Mouse (Mus musculus) kidney, embryonic 15.5 days (tissue): ENCODE data around the gene Dtnbp1. TPM values are rescaled to one million over a fixed set of nuclear protein-coding genes. Genes with fewer than 3 reads are reported as not detected.

Source experiments
- ATAC-seq: fragments of 200-750 bp; cut with Nextera tagmentation; replicated peaks from 2 replicates; pipeline ENCODE4 v1.8.0; 2017; ENCODE audit warnings: moderate TSS enrichment; ENCODE audit not compliant: low FRiP score
- H3K27ac ChIP-seq: fragments of 300-500 bp; sonication (generic); 2 replicates; pipeline ENCODE4 v1.5.1; 2015; ENCODE audit warnings: mild to moderate bottlenecking, inconsistent platforms
- H3K27me3 ChIP-seq: fragments of 300-500 bp; sonication (generic); 2 replicates; pipeline ENCODE4 v1.6.1; 2015; ENCODE audit warnings: inconsistent platforms
- H3K36me3 ChIP-seq: fragments of 300-500 bp; sonication (generic); 2 replicates; pipeline ENCODE4 v1.6.1; 2015; ENCODE audit warnings: inconsistent platforms
- H3K4me1 ChIP-seq: fragments of 300-500 bp; sonication (generic); 2 replicates; pipeline ENCODE4 v1.6.1; 2015; ENCODE audit warnings: inconsistent platforms
- H3K4me2 ChIP-seq: fragments of 300-500 bp; sonication (generic); 2 replicates; pipeline ENCODE4 v1.6.1; 2015; ENCODE audit warnings: moderate library complexity, mild to moderate bottlenecking, inconsistent platforms
- H3K4me3 ChIP-seq: fragments of 300-500 bp; sonication (generic); replicated peaks from 2 replicates; pipeline ENCODE4 v1.5.1; 2015; ENCODE audit warnings: mild to moderate bottlenecking, inconsistent platforms
- H3K9ac ChIP-seq: fragments of 300-500 bp; sonication (generic); 2 replicates; pipeline ENCODE4 v1.6.1; 2015; ENCODE audit warnings: mild to moderate bottlenecking, inconsistent platforms
- H3K9me3 ChIP-seq: fragments of 300-500 bp; sonication (generic); replicated peaks from 2 replicates; pipeline ENCODE4 v1.6.1; 2016; ENCODE audit warnings: inconsistent platforms
- WGBS: fragments of 180-500 bp; shearing (Covaris S2); methylation state at CpG from one replicate; pipeline ENCODE4 v1.1.7; 2015; ENCODE audit warnings: mixed read lengths; 5-methylcytosine and 5-hydroxymethylcytosine counted together
- polyA plus RNA-seq: library from polyadenylated mRNA; unstranded; fragments of >200 nt; fragmentation: Nextera tagmentation; extraction: Ambion mirVana; gene quantifications from 2 replicates; pipeline ENCODE4 v1.2.1, GENCODE M21; 2015

Dtnbp1 gene
- polyA plus RNA-seq, 1 experiment from 2014 or later: 84.1 TPM

GRCm38 (mm10) chr13:44913560-44913959, 88.4 kb downstream of the Dtnbp1 start:
- ATAC-seq: 0 out of 2 replicates have a peak, but pooled peaks have one; percentile 25
- Histone ChIP-seq H3K4me3 (no peak overlapping the region), H3K4me2 (no peak overlapping the region), H3K9ac (no peak overlapping the region), H3K27me3 (no peaks in the 10 kb centered on the region), H3K4me1 (peaks cover 7% of the 10 kb centered on the region), H3K9me3 (no peaks in the 10 kb centered on the region), H3K36me3 (peaks cover 95% of the 10 kb centered on the region), H3K27ac (no peak overlapping the region)
- 63% methylated on average over 7 of the region's 7 CpGs for WGBS

DNA sequence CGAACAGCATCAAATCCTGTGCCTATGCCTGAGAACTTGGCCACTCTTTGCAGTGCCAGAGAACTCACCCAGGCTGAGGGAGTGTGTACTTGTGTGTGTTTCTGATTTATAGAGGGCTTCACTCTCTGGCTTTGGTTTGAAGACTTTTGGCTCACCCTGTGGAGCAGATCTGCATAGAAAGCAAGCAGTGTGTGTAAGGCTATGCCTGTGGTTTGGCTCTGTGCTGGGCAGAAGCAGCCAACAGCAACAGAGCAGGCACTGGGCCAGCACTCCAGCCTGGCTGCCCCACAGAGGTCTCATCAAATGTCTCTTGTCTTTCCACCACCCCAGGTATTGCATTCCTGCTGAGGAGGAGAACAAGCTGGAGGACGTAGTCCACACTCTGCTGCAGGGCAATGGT, 89.1 kb downstream of the Dtnbp1 start:
- Histone ChIP-seq H3K9ac (no peak overlapping the region), H3K4me3 (no peak overlapping the region), H3K9me3 (no peaks in the 10 kb centered on the region), H3K27me3 (no peaks in the 10 kb centered on the region), H3K27ac (no peak overlapping the region), H3K4me2 (no peak overlapping the region), H3K4me1 (peaks cover 15% of the 10 kb centered on the region), H3K36me3 (peaks cover 91% of the 10 kb centered on the region)
- ATAC-seq: no peak
- WGBS: 76% methylated on average over 2 of the region's 2 CpGs

DNA sequence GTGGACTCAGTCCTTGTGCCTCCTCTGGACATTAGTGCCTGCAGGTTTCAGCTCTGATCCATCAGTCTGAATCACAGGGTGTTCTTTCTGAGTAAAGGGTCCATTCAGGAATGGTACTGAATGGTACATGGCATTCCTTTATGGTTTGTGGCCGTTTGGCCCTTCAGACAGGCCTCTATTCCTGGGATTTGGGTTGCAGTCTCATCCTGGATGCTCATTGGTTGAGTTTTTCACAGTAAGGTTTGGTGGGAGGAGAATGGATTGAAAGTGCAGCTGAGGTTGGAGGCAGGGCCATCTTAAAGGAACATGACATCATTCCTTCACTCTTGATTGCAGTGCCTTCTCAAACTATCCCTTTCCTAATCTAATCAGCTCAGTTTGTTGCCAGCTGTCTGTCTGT, 93.2 kb downstream of the Dtnbp1 start:
- Histone ChIP-seq H3K9ac (no peak overlapping the region), H3K27me3 (no peaks in the 10 kb centered on the region), H3K4me1 (peaks cover 38% of the 10 kb centered on the region), H3K9me3 (no peaks in the 10 kb centered on the region), H3K36me3 (peaks cover 79% of the 10 kb centered on the region), H3K4me3 (no peak overlapping the region), H3K27ac (no peak overlapping the region), H3K4me2 (no peak overlapping the region)
- no peak for ATAC-seq
- 32% methylated on average over 1 of the region's 1 CpGs for WGBS

DNA sequence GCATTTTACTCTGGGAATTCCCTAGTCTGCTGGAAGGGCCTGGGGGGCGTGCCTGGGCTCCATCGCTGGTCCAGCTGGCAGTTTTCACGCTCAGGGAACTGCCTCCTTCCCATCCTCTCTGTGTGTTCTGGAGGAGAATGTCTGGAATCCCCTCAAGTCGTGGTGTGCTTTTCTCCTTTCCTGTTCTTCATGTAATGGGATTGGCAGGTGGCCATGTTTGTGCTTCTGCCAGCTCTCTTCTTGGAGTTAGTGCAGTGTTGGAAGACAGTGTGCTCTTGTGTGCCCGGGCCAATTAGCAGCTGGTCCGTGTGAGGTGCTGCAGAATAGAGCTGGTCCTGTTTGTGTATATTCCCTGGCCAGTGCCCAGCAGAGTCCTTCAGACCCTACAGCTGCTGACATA, 94.2 kb downstream of the Dtnbp1 start:
- Histone ChIP-seq H3K4me1 (peaks cover 36% of the 10 kb centered on the region), H3K9me3 (no peaks in the 10 kb centered on the region), H3K9ac (no peak overlapping the region), H3K4me2 (no peak overlapping the region), H3K27ac (peak overlapping the region; percentile 83), H3K4me3 (no peak overlapping the region), H3K27me3 (no peaks in the 10 kb centered on the region), H3K36me3 (peaks cover 78% of the 10 kb centered on the region)
- ATAC-seq: peak; percentile 86
- WGBS: 29% methylated on average over 6 of the region's 6 CpGs

DNA sequence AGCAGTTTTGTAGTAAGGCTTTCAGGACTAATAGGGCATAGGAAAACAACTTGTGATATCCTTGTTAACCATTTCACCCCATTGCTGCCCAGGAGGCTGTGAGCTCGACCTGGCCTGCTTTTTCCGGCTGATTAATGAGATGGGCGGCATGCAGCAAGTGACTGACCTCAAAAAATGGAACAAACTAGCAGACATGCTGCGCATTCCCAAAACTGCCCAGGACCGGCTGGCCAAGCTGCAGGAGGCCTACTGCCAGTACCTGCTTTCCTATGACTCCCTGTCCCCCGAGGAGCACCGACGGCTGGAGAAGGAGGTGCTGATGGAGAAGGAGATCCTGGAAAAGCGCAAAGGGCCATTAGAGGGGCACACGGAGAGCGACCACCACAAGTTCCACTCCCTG, 95.8 kb downstream of the Dtnbp1 start:
- Histone ChIP-seq H3K4me1 (peaks cover 33% of the 10 kb centered on the region), H3K27ac (peak overlapping the region; percentile 83), H3K9ac (no peak overlapping the region), H3K27me3 (no peaks in the 10 kb centered on the region), H3K4me3 (no peak overlapping the region), H3K36me3 (peaks cover 71% of the 10 kb centered on the region), H3K9me3 (no peaks in the 10 kb centered on the region), H3K4me2 (no peak overlapping the region)
- 81% methylated on average over 11 of the region's 11 CpGs for WGBS
- ATAC-seq: no peak

DNA sequence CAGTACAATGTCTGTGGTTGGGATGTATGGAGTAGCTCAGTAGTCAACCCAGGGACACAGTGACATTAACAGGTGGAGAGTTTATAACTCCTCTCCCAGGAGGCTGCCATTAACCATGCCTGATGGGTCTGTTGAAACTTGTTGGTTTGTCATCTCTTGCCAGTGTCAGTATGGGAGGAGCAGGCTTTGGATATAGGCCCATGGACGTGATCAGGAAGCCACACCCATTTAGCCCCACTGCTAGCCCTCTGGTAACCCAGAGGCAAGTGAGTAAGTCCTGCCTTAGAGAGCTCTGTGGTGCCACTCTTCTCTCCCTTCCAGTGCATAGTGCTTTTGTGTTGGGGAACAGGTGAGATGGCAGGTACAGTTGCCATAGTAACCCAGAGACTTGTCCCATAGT, 97.7 kb downstream of the Dtnbp1 start:
- Histone ChIP-seq H3K4me3 (no peak overlapping the region), H3K9me3 (no peaks in the 10 kb centered on the region), H3K4me1 (peaks cover 33% of the 10 kb centered on the region), H3K9ac (no peak overlapping the region), H3K27ac (no peak overlapping the region), H3K27me3 (no peaks in the 10 kb centered on the region), H3K36me3 (peaks cover 60% of the 10 kb centered on the region), H3K4me2 (no peak overlapping the region)
- WGBS: 79% methylated on average over 1 of the region's 1 CpGs
- no peak for ATAC-seq

DNA sequence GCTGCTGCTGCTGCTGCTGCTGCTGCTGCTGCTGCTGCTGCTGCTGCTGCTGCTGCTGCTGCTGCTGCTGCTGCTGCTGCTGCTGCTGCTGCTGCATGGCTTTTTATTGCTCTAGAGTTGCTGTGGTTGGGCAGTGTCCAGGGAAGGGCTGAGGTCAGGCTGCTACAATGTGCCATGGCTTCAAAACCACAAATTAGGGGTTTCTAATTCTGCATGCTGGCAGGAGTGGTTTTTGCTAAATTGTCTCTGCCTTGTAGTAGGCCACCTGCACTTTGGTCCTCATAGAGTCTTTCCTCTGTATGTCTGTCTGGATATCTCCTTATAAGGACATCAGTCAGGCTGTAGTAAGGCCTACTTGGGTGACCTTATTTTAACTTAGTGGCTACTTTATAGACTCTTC, 98.5 kb downstream of the Dtnbp1 start:
- Histone ChIP-seq H3K4me3 (no peak overlapping the region), H3K27ac (no peak overlapping the region), H3K4me1 (peaks cover 29% of the 10 kb centered on the region), H3K9ac (no peak overlapping the region), H3K9me3 (no peaks in the 10 kb centered on the region), H3K4me2 (no peak overlapping the region), H3K36me3 (peaks cover 63% of the 10 kb centered on the region), H3K27me3 (no peaks in the 10 kb centered on the region)
- no peak for ATAC-seq

DNA sequence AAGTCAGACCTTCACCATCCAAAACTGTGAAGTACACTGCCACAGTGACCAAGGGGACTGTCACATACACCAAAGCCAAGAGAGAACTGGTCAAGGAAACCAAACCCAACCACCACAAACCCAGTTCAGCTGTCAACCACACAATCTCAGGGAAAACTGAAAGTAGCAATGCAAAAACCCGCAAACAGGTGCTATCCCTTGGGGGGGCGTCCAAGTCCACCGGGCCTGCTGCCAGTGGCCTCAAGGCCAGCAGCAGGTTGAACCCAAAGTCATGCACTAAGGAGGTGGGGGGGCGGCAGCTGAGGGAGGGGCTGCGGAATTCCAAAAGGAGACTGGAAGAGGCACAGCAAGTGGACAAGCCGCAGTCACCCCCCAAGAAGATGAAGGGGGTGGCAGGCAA, 99.6 kb downstream of the Dtnbp1 start:
- Histone ChIP-seq H3K9ac (no peak overlapping the region), H3K4me2 (no peak overlapping the region), H3K27ac (no peak overlapping the region), H3K27me3 (no peaks in the 10 kb centered on the region), H3K36me3 (peaks cover 70% of the 10 kb centered on the region), H3K9me3 (no peaks in the 10 kb centered on the region), H3K4me1 (peaks cover 18% of the 10 kb centered on the region), H3K4me3 (no peak overlapping the region)
- WGBS: 100% methylated on average over 6 of the region's 6 CpGs
- no peak for ATAC-seq

DNA sequence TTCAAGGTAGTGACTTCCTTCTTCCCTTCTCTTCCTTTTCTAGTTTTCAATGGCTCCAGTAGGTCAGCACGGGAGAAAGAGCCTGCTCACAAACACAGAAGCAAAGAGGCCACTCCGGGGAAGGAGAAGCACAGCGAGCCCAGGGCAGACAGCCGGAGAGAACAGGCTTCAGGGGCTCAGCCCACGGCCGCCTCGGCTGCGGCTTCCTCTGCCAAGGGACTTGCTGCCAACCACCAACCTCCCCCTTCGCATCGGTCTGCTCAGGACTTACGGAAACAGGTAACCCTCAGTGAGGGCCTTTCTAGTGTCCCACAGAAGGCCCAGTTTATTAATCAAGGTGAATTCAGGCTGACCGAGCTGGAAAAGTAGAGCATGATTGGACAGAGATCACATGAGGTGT, 105.7 kb downstream of the Dtnbp1 start:
- 92% methylated on average over 12 of the region's 12 CpGs for WGBS
- Histone ChIP-seq H3K4me1 (no peaks in the 10 kb centered on the region), H3K36me3 (peaks cover 55% of the 10 kb centered on the region), H3K9ac (no peak overlapping the region), H3K27me3 (no peaks in the 10 kb centered on the region), H3K4me2 (no peak overlapping the region), H3K27ac (no peak overlapping the region), H3K9me3 (no peaks in the 10 kb centered on the region), H3K4me3 (no peak overlapping the region)
- ATAC-seq: no peak

- H3K27me3 ChIP-seq: no peaks in the 10 kb centered on the region
- no peak for ATAC-seq
- 48% methylated on average over 5 of the region's 5 CpGs for WGBS
- no peak overlapping the region for H3K9ac ChIP-seq
- no peak overlapping the region for H3K4me2 ChIP-seq
- H3K4me3 ChIP-seq: no peak overlapping the region
- H3K36me3 ChIP-seq: peaks cover 52% of the 10 kb centered on the region
- H3K4me1 ChIP-seq: no peaks in the 10 kb centered on the region
- no peak overlapping the region for H3K27ac ChIP-seq
- no peaks in the 10 kb centered on the region for H3K9me3 ChIP-seq
Measured at GRCm38 (mm10) chr13:44891813-44892730, 109.9 kb downstream of the Dtnbp1 start.

DNA sequence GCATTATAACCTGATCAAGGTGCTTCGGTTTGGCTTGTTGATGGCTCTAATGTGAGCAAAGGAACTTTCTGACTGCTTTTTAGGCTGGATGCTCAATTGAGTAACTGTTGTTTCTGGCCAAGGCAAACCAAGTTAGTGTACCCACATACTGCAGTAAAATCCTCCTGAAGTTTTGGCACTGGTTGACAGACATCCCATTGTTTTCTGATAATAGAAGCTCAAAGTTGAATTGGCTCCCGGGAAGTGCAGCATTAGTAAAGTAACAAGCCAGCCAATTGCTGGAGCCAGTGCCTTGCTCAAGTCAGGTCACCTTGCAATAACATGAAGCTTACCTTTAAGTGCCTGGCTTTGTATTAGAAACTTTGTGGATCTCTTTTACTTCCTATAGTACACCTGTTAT, 111.3 kb downstream of the Dtnbp1 start:
- Histone ChIP-seq H3K4me1 (no peaks in the 10 kb centered on the region), H3K36me3 (peaks cover 45% of the 10 kb centered on the region), H3K4me2 (no peak overlapping the region), H3K4me3 (no peak overlapping the region), H3K9ac (no peak overlapping the region), H3K27me3 (no peaks in the 10 kb centered on the region), H3K27ac (no peak overlapping the region), H3K9me3 (no peaks in the 10 kb centered on the region)
- 87% methylated on average over 2 of the region's 2 CpGs for WGBS
- no peak for ATAC-seq

GRCm38 (mm10) chr13:44886221-44886620, 115.7 kb downstream of the Dtnbp1 start:
- Histone ChIP-seq H3K27me3 (no peaks in the 10 kb centered on the region), H3K4me3 (no peak overlapping the region), H3K9me3 (no peaks in the 10 kb centered on the region), H3K27ac (no peak overlapping the region), H3K36me3 (peaks cover 40% of the 10 kb centered on the region), H3K4me2 (no peak overlapping the region), H3K4me1 (no peaks in the 10 kb centered on the region), H3K9ac (no peak overlapping the region)
- no peak for ATAC-seq
- WGBS: 91% methylated on average over 2 of the region's 2 CpGs

GRCm38 (mm10) chr13:44881001-44881400, 120.9 kb downstream of the Dtnbp1 start:
- no peak for ATAC-seq
- WGBS: 73% methylated on average over 4 of the region's 4 CpGs
- Histone ChIP-seq H3K36me3 (peaks cover 15% of the 10 kb centered on the region; the same call in 1 of the 2 replicates), H3K27ac (no peak overlapping the region), H3K9me3 (no peaks in the 10 kb centered on the region), H3K4me2 (no peak overlapping the region), H3K9ac (no peak overlapping the region), H3K4me3 (no peak overlapping the region), H3K27me3 (no peaks in the 10 kb centered on the region), H3K4me1 (peaks cover 7% of the 10 kb centered on the region; the same call in 1 of the 2 replicates)
